Mouse (Mus musculus): ENCODE data around the gene Timeless. TPM values are rescaled to one million over a fixed set of nuclear protein-coding genes. Genes with fewer than 3 reads are reported as not detected.
"Not testable (repeated sequence)": the region's sequence is repeated elsewhere in the genome, so short reads cannot be mapped to it uniquely, and the experiment has no call there.

The Timeless gene
- polyA plus RNA-seq, 2 experiments = 32.4 to 48.6 TPM

DNA sequence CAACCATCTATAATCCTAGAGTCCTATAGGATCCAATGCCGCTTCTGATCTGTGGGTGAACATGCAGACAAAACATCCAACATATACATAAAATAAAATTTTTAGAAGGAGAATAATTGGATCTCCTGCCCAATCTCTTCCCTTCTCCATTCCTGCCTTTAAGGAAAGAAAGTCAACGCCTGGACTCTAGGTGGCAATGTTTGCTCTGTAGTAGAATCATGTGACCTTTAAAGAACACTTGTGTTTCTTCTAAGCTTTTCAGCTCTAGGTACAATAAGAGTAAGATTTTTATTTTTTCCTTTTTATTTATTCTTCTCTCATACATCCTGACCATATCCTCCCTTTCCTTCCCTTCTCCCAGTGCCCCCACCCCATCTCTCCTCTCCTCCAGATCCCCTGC lies 40.0 kb downstream of the Timeless start:
- TF ChIP-seq POLR2A (IDR thresholded peaks at IDR 0.05; ENCODE audit: borderline replicate concordance, extremely low read depth, insufficient read depth, insufficient read length) = no peak
- Histone ChIP-seq H3K27ac (replicated peaks; ENCODE audit: low read depth, low read length) (no peak overlapping the region), H3K9me3 (ENCODE audit: control insufficient read depth, low read length) (no peaks in the 10 kb centered on the region), H3K4me2 (replicated peaks; ENCODE audit: low read depth, low read length, severe bottlenecking) (no peak overlapping the region), H3K4me3 (replicated peaks; ENCODE audit: low read length) (no peak overlapping the region), H3K27me3 (ENCODE audit: control insufficient read depth, insufficient read depth, low read length) (no peaks in the 10 kb centered on the region), H3K36me3 (ENCODE audit: control insufficient read depth, insufficient read depth, low read length) (peaks cover 5% of the 10 kb centered on the region; the same call in 1 of the 2 replicates), H3K9ac (ENCODE audit: low read depth, low read length, severe bottlenecking) (no peak overlapping the region), H3K4me1 (ENCODE audit: control insufficient read depth, insufficient read depth, low read length) (peaks cover 2% of the 10 kb centered on the region; the same call in 1 of the 2 replicates)
- DNase-seq (ENCODE audit: low spot score) = no peak
- 79% methylated on average over 2 of the region's 2 CpGs for WGBS
- no peak for ATAC-seq (ENCODE audit: low FRiP score, low read depth)

- ATAC-seq (ENCODE audit: low FRiP score, low read depth); H3K4me1 ChIP-seq (ENCODE audit: control insufficient read depth, insufficient read depth, low read length); H3K9me3 ChIP-seq (ENCODE audit: control insufficient read depth, low read length); H3K4me3 ChIP-seq (replicated peaks; ENCODE audit: low read length); H3K9ac ChIP-seq (ENCODE audit: low read depth, low read length, severe bottlenecking); H3K4me2 ChIP-seq (replicated peaks; ENCODE audit: low read depth, low read length, severe bottlenecking); H3K27ac ChIP-seq (replicated peaks; ENCODE audit: low read depth, low read length); H3K27me3 ChIP-seq (ENCODE audit: control insufficient read depth, insufficient read depth, low read length); DNase-seq (ENCODE audit: low spot score): not testable (repeated sequence)
- 98% methylated on average over 4 of the region's 7 CpGs for WGBS
- H3K36me3 ChIP-seq (ENCODE audit: control insufficient read depth, insufficient read depth, low read length) = peaks cover 15% of the 10 kb centered on the region; the same call in 1 of the 2 replicates
Measured at GRCm38 (mm10) chr10:128272819-128273439, 41.1 kb downstream of the Timeless start.

GRCm38 (mm10) chr10:128275374-128275773 lies 43.5 kb downstream of the Timeless start:
- not testable (repeated sequence) for H3K4me3 ChIP-seq (replicated peaks; ENCODE audit: low read length); H3K9me3 ChIP-seq (ENCODE audit: control insufficient read depth, low read length); ATAC-seq (ENCODE audit: low FRiP score, low read depth); H3K9ac ChIP-seq (ENCODE audit: low read depth, low read length, severe bottlenecking); H3K4me2 ChIP-seq (replicated peaks; ENCODE audit: low read depth, low read length, severe bottlenecking); H3K27ac ChIP-seq (replicated peaks; ENCODE audit: low read depth, low read length); DNase-seq (ENCODE audit: low spot score); H3K4me1 ChIP-seq (ENCODE audit: control insufficient read depth, insufficient read depth, low read length); H3K27me3 ChIP-seq (ENCODE audit: control insufficient read depth, insufficient read depth, low read length)
- 100% methylated on average over 1 of the region's 1 CpGs for WGBS
- H3K36me3 ChIP-seq (ENCODE audit: control insufficient read depth, insufficient read depth, low read length) = peaks cover 29% of the 10 kb centered on the region

DNA sequence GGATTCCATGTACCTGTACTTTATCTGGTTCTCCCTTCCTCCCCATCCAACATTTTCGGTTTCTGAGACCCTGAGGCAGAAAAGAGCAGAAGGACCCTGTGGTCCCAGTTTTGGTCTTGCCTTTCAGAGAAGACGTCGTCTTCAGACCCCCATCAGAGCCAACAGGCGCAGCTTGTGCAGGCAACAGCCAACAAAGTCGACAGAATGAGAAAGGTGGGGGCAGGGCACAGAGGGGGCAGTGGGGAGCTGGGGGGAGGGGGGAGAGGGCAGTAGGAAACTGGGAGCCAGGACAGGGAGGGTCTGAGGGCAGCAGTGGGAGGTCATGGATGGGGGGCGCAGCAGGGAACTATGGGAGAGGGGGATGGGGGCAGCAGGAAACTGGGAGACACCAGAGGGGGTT lies 46.3 kb downstream of the Timeless start:
- no peaks in the 10 kb centered on the region for H3K27me3 ChIP-seq (ENCODE audit: control insufficient read depth, insufficient read depth, low read length)
- 68% methylated on average over 6 of the region's 6 CpGs for WGBS
- H3K4me3 ChIP-seq (replicated peaks; ENCODE audit: low read length) = no peak overlapping the region
- no peak overlapping the region for H3K4me2 ChIP-seq (replicated peaks; ENCODE audit: low read depth, low read length, severe bottlenecking)
- H3K9ac ChIP-seq (ENCODE audit: low read depth, low read length, severe bottlenecking) = no peak overlapping the region
- H3K27ac ChIP-seq (replicated peaks; ENCODE audit: low read depth, low read length) = no peak overlapping the region
- H3K9me3 ChIP-seq (ENCODE audit: control insufficient read depth, low read length) = no peaks in the 10 kb centered on the region
- no peaks in the 10 kb centered on the region for H3K4me1 ChIP-seq (ENCODE audit: control insufficient read depth, insufficient read depth, low read length)
- no peak for ATAC-seq (ENCODE audit: low FRiP score, low read depth)
- peaks cover 51% of the 10 kb centered on the region for H3K36me3 ChIP-seq (ENCODE audit: control insufficient read depth, insufficient read depth, low read length)
- no peak for TF ChIP-seq POLR2A (IDR thresholded peaks at IDR 0.05; ENCODE audit: borderline replicate concordance, extremely low read depth, insufficient read depth, insufficient read length)
- DNase-seq (ENCODE audit: low spot score) = no peak

- no peak overlapping the region for H3K4me2 ChIP-seq (replicated peaks; ENCODE audit: low read depth, low read length, severe bottlenecking)
- no peak for TF ChIP-seq POLR2A (IDR thresholded peaks at IDR 0.05; ENCODE audit: borderline replicate concordance, extremely low read depth, insufficient read depth, insufficient read length)
- DNase-seq (ENCODE audit: low spot score) (no peak), ATAC-seq (ENCODE audit: low FRiP score, low read depth) (no peak)
- 79% methylated on average over 6 of the region's 6 CpGs for WGBS
- H3K4me1 ChIP-seq (ENCODE audit: control insufficient read depth, insufficient read depth, low read length) = no peaks in the 10 kb centered on the region
- H3K36me3 ChIP-seq (ENCODE audit: control insufficient read depth, insufficient read depth, low read length) = peaks cover 70% of the 10 kb centered on the region
- no peak overlapping the region for H3K9ac ChIP-seq (ENCODE audit: low read depth, low read length, severe bottlenecking)
- H3K4me3 ChIP-seq (replicated peaks; ENCODE audit: low read length) = no peak overlapping the region
- no peaks in the 10 kb centered on the region for H3K27me3 ChIP-seq (ENCODE audit: control insufficient read depth, insufficient read depth, low read length)
- H3K9me3 ChIP-seq (ENCODE audit: control insufficient read depth, low read length) = no peaks in the 10 kb centered on the region
- no peak overlapping the region for H3K27ac ChIP-seq (replicated peaks; ENCODE audit: low read depth, low read length)
Measured at GRCm38 (mm10) chr10:128280943-128281342, 49.1 kb downstream of the Timeless start.

DNA sequence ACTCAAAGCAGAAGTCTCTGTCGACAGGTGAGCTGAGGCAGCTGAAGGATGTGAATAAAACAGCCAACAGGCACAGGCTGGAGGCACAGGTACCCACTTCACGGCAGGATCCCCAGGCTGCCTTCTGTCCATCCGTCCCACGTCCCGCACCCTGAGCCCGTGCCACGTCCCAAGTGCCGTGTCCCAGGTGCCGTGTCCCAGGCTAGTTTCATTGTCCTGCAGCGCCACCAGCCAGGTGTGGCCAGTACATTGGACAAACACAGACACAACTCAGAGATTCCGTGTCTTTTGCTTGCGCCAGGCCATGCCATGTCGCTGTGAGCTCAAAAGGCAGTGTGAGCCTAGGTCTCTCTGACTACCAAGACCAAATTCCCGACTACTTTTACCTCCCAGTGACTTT lies 49.8 kb downstream of the Timeless start:
- no peaks in the 10 kb centered on the region for H3K9me3 ChIP-seq (ENCODE audit: control insufficient read depth, low read length)
- DNase-seq (ENCODE audit: low spot score) (no peak), ATAC-seq (ENCODE audit: low FRiP score, low read depth) (no peak)
- TF ChIP-seq POLR2A (IDR thresholded peaks at IDR 0.05; ENCODE audit: borderline replicate concordance, extremely low read depth, insufficient read depth, insufficient read length) = no peak
- 90% methylated on average over 14 of the region's 14 CpGs for WGBS
- no peaks in the 10 kb centered on the region for H3K27me3 ChIP-seq (ENCODE audit: control insufficient read depth, insufficient read depth, low read length)
- peaks cover 73% of the 10 kb centered on the region for H3K36me3 ChIP-seq (ENCODE audit: control insufficient read depth, insufficient read depth, low read length)
- no peak overlapping the region for H3K9ac ChIP-seq (ENCODE audit: low read depth, low read length, severe bottlenecking)
- H3K4me1 ChIP-seq (ENCODE audit: control insufficient read depth, insufficient read depth, low read length) = no peaks in the 10 kb centered on the region
- no peak overlapping the region for H3K27ac ChIP-seq (replicated peaks; ENCODE audit: low read depth, low read length)
- H3K4me3 ChIP-seq (replicated peaks; ENCODE audit: low read length) = no peak overlapping the region
- H3K4me2 ChIP-seq (replicated peaks; ENCODE audit: low read depth, low read length, severe bottlenecking) = no peak overlapping the region

All from limb, embryonic 14.5 days (tissue).